Mouse (Mus musculus) thymus, postnatal 36 days (tissue): ENCODE measurements at regions not wholly inside any gene's neighbourhood (a gene's known extent, or its start where the extent isn't known, plus 50 kb on each side); places are given as distances from the start of the nearest gene placed in this dataset.

Source experiments
- DNase-seq, 2 experiments: peaks; one replicate each; pipeline ENCODE4 v3.0.0; 2022; ENCODE audit warnings: mixed read lengths in 2 of 2

DNA sequence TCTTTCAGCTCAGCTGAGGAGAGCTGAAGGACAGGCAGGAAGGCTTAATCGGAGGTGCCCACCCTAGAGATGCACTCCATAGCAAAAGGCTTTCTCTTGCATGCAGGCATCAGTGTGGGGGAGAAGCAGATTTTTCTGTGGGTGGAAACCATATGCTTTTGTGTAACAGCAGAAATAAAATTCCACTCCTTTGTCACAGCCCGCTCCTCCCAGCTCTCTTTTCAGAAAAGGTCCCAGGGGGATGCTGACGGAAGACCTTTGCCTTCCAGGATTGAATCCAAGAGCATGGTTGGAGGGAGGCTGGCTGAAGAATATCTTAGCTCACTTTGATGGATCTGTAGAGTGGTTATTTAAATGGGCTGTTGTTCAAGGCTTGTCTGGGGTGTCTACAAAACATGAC is 336.8 kb upstream of the Map3k7 start:
- no peak for DNase-seq

DNA sequence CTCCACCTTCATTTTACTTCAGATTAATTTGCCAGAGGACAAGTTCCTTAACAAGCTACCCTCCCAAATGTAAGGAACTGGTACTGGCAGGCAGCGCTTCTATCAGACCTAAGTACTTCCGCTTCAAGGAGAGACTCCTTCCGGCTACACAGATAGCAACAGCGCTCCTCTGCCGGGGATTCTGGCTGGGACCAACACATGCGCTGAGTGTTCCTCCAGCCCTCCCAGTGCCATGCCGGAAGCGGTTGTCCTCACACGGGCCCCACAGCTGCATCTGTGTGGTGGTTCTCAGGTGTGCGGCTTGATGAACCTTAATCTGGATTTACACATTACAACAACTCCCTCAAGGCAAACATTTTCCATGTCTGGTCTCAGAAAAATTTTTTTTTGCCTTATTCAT is 336.1 kb upstream of the Map3k7 start:
- DNase-seq: peak; percentile 22 to 52

DNA sequence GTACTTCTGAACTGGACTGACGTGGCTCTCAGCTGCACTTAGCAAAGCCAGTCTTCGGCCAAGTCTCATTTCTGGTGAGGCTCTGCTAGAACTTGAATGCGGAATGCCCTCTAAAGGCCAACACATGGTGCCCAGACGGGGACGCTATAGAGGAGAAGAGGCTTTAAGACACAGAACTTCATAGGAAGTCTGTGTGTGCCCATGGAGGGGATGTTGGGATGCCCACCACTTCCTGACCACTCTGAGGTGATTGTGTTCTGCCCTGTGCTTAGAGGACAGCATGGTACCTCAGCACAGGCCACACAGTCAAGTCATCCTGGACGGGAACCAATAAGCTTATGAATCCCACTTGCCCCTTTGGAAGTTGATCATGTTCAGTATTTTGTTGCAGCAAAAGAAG is 325.3 kb upstream of the Map3k7 start:
- DNase-seq: no peak

DNA sequence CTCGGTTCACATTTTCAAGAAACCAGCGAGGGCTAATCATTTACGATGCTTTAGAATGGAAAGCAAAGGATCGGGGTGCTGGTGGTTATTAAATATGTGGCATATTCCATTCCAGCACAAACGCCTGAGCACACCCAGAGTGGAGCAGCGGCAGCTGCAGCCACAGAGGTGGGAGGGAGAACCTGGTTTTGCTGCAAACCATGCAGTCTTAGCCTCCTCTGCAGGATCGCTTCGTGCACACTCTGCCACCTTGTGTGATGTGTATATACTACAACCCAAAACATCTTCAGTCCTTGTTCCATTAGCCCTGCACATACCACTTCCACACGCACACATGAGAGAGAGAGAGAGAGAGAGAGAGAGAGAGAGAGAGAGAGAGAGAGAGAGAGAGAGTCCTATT is 321.7 kb upstream of the Map3k7 start:
- DNase-seq: peak; percentile 4 to 22

DNA sequence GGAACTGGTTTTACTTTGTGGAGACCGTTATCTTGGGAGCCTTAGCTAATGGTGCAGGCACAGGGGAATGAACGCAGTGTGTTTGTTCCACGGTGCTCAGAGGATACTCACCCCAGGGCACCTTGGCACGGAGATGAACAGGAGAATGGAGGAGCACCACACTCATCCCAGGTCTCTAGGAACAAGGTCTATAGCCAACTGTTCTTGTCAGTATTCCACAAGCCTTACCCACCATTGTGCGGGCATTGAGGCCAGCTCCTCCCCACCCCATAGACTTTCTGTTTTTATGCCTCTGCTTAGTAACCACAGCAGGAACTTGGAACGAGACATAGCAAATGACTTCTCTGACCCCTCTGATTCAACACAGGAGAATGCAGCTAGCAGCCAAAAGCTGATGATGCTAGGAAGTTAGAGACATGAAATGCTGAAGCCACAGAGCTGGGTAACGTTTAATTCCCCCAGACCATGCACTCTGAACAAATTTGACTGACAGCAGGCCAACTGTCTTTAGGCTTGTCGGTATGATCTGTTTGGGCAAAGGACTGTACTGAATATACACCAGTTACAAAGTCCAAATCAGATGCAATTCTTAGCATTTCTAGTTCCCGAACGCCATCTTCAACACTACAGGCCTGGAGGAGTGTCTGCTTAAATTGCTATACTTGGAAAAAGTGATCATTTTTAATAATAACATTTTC is 321.2 kb upstream of the Map3k7 start:
- no peak for DNase-seq

DNA sequence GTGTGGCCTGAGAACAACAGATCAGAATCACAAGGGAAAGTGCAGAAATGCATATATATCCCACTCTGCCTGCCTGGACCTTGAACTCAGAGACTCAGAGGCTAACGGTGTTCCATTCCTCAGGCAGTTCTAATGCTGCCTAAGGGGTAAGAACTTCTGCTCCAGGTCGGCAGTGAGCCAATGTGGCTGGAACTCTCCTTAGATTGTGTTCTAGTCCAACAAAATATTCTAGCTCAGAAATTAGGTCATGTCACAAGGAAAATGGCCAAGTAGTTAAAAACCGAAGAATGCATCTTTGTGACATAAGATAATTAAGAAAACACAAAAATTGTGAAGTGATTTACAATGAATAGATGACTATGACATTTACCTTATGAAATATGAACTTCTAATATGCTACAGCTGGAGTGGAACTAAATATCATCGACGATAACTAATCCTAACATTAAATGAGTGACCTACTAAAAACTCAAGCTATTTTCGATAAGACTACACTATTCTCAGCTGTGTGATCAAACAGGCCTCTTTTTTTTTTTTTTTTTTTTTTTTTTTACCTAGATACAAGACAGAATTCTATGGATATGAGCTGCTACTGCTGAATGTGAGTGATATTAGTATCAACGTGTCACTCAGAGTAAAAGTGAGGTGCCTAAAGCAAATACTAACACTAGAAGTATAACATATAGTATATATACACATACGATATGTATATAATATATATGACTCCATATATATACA is 315.1 kb upstream of the Map3k7 start:
- no peak for DNase-seq

DNA sequence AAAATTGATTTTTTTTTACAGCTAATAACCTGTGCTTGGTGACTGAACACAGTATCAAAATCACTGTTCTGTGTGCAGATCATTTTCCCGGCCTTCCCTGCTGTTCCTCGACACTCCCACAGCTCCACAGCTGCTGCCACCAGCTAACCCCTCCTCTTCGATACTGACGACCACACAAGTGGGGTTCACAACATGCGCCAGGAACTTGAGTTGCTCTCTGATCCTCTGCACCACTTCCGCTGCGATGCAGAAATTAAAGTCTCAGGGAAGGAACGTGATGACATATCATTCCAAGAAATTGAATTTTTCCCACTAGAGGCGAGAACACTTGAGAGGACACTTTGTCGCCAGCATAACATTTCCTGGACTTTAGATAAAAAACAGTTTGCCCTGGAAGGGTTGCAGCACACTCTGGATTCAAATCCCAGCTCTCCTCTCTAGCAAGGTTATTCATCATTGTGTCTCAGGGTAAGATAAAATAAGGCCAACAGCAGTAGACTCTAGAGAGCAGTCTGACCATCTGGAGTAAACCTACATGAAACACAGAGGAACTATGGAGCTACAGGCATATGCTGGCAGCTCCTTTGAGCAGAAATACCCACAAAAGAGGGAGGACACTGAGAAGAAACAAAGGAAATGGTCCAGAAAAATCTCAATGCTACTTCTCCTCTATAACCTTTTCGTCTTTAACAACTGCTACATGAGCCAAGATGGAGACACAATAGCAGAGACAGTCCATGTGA is 308.4 kb upstream of the Map3k7 start:
- no peak for DNase-seq

DNA sequence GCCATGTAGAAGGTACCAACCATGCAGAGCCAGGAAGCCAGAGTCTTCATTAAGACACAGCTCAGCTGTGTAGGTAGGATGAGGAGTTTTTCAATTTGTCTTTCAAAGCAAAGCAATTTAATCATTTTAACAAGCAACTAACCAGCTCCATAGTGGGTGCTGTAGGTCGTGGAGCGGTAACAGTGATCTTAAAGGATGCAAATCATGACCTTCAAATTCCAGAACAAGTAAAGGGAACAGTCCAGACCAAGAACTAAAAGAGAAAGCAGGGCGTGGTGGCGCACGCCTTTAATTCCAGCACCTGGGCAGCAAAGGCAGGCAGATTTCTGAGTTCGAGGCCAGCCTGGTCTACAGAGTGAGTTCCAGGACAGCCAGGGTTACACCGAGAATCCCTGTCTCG is 307.8 kb upstream of the Map3k7 start:
- DNase-seq: no peak

DNA sequence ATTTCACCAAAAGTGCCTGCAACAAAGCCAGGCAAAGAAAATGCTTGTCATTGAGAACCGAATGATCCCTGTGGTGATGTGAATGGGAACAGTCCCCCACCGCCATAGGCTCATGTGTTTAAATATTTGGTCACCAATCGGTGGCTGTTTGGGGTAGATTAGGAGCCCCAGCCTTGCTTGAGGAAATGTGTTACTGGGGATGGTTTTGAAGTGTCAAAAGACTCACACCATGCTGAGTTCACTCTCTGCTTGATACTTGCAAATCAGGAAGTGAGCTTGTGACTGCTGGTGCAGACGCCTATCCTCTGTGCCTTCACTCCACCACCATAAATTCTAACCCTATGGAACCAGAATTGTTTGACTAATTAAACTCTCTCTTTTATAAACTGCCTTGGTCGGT is 305.1 kb upstream of the Map3k7 start:
- no peak for DNase-seq

DNA sequence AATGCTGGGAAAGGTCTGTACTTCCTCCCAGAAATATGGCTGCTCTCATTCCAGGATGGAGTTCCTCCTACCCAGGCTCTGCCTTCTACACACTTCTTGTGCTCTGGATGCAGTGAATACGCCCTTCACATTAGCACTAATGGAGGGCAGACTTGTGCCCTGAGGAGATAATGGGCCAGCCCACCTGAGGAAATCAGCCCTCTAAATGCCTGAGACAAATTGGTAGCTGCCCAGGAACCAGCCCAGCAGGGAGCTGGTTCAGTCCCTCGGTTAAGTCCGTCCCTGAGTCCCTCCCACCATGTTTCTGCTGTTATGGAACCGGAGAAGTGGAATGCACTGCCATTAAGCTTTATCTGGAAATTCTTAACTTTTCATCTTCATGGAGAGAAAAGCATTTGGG is 303.0 kb upstream of the Map3k7 start:
- no peak for DNase-seq

DNA sequence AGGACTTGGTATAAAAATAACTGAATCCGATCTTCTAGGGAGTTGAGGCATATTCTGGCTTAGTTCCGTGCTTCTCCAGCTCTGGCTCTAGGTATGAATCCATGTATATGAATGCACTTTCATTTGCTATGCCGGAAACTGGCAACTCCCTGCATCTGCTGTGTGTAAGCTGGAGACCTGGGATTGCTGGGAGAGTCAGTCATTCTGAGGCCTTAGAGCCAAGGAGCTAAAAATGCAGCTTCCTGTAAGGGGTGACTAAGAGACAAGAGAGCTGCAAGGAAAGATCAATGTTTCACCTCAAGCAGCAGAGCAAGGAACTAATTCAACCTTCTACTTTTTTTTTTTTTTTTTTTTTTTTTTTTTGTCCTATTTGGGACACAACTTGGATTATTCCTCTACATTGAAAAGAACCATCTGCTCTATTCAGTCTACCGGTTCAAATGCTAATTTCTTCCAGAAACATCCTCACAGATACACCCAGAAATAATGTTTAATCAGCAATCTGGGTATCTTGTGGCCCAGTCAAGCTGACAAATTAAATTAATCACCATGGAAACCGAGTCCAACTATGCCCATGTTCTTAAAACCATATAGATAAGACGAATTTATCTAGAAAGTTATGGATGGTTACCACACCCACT is 292.2 kb upstream of the Map3k7 start:
- DNase-seq: no peak

DNA sequence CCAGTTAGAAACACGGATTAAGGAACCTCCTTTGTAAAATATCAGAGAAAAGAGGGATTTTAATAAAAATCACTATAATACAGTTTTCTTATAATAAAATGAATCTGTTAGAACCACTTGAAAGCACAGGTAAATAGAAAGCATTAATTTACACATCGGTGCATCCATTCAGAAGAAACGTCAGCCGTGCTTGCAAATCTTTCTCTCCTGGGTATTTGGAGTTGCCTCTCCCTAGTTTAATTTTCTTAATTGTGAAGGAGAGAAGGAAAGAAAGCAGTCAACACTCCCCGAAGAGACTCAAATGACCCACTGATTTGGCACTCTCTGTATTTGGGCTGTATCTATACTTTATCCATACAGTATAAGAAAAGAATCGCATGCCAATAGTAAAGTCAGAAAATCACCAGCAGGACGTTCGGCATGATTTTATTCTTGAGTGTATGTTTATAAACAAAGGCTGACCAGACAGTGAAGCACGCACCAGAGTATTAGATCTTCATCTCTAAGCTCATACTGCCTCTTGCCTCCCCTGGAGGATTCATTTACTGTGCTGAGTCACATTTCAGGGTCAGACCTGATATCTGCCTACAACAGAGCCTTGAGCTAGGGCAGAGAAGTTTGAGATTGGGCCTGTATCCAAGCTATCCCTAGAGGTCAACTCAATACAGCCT is 291.6 kb upstream of the Map3k7 start:
- no peak for DNase-seq

DNA sequence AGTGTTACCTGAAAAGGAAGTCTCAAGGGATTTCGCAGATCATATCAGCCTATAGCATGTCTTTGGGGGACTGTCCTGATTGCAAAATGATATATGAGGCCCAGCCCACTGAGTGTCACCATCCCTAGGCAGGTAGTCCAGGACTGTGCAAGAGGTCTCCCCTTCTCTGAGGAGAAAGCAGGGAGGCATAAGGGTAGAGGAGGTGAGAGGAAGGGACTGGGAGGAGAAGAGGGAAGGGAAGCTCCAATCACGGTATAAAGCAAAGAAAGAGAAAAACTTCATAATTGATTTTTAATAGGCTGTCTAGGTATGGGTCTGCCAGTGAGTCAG is 291.1 kb upstream of the Map3k7 start:
- no peak for DNase-seq

DNA sequence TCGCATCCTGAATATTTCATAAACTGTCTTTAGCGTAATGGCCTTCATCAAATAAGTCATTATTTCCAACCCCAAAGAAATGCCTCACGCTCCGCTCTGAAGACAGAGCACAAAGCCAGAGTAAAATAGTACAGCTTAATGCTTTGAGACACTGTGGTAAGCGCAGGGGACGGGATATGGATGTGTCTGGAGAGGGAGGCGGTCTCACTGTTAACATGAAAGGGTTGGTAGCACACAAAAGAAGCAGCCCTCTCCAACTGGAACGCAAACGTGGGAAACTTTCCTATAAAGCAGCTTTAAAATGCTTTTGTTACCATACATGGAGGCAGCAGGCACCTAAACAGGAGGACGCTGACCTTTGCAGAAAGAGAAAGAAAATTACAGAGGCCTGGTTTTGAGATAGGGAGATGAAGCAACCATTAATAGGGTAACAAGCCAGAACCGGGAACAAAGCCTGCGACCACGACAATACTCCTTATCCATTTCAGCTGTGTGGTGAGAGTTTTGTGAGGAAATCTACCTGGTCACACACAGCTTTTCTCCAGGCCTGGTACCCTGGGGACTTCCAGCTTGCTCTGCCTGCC is 284.8 kb upstream of the Map3k7 start:
- no peak for DNase-seq

DNA sequence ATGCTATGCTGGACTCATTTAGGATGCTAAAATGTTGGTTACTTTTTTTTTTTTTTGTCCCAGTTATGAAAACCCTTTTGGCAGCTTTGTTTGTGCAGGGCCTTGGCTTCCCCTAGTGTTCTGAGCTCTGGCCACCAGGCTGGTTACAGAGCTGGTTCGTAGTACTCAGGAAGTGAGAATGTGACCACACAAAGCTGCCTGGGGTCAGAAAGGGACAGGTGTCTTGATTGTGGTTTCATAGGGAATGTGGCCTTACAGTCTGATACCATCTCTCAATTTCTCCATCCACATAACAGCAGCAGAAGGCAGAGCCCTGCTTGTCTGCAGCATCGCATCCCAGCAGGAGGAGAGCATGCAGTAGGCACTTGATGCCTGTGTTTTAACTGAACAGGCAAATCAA is 282.9 kb upstream of the Map3k7 start:
- DNase-seq: no peak

DNA sequence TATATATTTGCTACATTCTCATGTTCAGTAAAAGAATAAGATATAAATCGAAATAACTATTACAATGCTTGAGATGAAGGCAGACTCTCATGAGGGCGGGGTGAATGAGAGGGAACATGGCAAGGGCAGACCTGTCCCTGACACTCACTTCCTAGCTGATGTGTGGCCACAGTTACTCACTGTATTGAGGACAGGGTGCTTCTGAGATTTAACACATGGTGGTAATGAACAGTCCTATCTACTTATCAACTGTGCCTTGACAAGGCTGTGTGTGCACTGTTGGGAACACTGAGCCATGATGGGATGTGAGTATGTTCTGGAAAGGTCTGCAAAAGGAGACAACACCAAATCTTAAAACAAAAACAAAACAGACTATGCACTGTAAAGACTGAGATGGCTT is 274.8 kb upstream of the Map3k7 start:
- no peak for DNase-seq

DNA sequence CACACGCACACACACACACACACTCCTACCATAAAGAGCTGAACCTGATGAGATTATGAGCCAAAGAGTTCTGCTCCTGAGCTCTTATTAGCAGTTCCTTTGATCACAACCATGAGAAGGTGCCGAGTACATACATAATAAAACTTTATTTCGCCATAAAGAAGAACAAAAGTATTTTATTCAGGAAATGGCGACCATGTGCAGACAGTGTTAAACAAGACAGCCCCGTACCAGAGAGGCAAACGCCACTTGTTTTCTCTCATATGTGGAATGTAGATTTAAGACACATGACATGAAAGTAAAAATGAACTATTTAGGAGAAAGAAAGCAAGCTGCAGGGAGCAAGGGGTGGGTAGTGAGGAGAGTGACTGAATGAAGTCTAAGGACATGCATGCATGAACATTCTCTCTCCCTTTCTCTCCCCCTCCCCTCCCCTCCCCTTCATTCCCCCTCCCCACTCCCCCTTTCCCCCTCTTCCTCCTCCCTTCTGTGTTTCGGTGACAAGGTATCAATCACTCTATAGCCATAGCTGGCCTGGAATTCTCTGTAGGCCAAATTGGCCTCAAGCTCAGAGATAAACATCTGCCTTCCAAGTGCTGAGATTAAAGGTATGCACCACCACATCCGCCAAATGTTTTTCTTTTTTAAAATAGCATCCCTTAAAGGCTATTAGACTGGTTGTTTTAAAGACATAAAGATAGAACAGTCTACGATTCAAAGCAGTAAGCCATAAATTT is 266.0 kb upstream of the Map3k7 start:
- DNase-seq: no peak

DNA sequence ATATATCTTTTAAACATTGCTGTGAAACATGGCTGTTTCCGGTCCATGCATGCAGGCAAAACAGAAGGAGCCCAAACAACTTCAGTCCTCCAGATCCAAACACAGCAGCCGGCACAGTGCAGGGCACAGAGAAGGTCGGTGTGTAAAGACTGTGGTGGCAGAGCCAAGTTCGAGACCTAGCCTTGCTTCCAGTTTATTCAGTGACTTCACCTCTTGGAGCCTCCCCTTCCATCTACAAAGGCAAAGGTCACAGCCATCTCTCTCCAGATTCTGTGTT is 265.5 kb upstream of the Map3k7 start:
- DNase-seq: no peak

DNA sequence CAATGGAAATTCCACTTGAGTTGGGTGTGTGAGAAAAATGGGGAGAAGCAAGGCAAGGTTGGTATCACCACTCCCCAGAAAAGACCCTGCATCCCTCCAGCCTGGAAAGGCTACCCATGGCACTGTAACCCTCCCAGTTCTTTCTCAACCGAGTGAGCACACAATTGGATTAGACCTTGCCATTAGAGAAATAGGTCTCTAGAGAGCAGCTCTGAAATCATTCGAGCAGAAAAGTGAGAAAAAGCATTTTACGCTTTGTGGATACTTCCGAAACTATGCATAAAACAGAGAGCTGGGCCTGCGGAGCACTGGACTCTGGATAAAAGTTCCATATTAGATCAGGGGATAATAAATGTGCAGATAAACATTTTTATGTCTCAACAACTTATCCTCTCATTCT is 264.6 kb upstream of the Map3k7 start:
- no peak for DNase-seq

DNA sequence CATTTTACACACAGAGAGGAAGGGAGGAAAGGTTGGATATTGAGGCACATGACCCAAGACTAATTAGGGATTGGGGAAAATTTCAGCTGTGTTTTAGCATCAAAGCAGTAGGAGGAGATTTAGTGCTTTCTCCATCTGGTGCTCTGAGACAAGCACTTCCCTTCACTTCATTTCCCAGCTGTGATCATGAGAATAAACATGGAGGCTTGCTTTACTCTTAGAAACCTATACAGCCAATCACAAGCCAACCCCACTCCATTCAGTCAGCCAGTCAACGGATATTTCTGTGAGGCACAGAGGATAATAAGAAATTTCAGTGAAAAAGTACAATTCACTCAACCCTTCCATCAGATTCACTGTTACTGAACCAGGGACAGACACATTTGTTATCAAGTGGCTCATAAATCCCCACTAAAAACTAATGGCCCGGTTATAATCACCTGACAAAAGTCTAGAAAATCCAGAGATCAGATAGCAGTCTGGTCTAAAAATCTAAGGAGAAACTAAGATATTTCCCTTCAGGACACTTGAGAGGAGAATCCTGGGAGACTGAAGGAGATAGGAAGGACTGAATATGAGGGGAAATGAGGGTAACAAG is 249.7 kb upstream of the Map3k7 start:
- DNase-seq: no peak

DNA sequence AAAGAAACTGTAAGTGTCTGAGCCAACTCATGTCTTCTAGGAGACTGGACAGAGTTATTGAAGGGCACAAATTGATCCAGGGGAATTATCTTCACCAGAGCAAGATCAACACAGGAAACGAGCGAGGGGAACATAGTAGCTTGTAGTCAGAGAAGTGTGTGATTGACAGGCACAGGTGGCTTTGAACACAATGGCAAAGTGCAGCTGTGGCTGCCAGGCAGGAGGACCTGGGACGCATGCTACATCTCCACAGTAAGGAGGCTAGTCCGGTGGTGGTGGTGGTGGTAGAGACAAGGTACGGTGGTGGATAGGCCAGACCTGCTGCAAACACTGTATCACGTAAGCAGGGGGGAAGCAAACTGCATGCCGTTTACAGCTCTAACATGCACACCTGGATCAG is 240.4 kb upstream of the Map3k7 start:
- DNase-seq: no peak

DNA sequence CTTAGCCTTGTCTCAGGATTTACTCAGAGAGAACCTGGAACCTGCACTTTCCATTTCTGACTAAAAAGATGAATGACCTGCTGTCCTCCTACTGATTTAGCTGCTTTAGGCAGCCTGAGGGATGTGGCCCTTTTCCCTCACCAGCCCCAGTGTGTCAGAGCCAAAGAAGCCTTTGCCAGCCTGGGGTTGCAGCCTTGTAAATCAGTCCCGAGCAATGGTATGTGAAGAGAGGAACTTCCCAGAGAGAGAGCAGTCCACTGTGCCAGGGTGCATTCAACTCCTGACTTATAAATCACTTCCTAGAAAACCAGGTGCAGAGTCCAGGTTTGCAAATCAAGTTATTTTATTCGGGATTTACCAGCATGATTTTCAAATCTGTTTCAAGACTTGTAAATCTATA is 239.5 kb upstream of the Map3k7 start:
- no peak for DNase-seq
